Mouse (Mus musculus) neutrophil, adult 5-6 weeks (primary cell): ENCODE data around the gene Raet1d. TPM values are rescaled to one million over a fixed set of nuclear protein-coding genes. Genes with fewer than 3 reads are reported as not detected.
A peak's percentile ranks its signal among the peaks of the same experiment; 100 is the strongest.
"Not testable (repeated sequence)": the region's sequence is repeated elsewhere in the genome, so short reads cannot be mapped to it uniquely, and the experiment has no call there.

Experiments
- ATAC-seq: fragments of 151-379, 151-347 bp; 2 replicates; pipeline ENCODE4 v1.8.0; 2017; ENCODE audit warnings: mild to moderate bottlenecking, moderate TSS enrichment; ENCODE audit not compliant: insufficient number of reproducible peaks, poor library complexity, low FRiP score, severe bottlenecking; ENCODE audit errors: extremely low read depth
- total RNA-seq: library from RNA; stranded (forward); fragments of 200-1000 nt; gene quantifications from 2 replicates; pipeline ENCODE4 v1.2.3, GENCODE M21; 2017

Gene Raet1d
- 0.61 and 1.2 TPM in 2 replicates for total RNA-seq

GRCm38 (mm10) chr10:22360252-22360651, at the start of gene Raet1d:
Gene Raet1d, plus strand, starts transcription at chr10:22360552.
- ATAC-seq, result not testable (repeated sequence)

- no peak for ATAC-seq
Observed at GRCm38 (mm10) chr10:22322858-22323257, 37.5 kb upstream of the Raet1d start.

GRCm38 (mm10) chr10:22345721-22346120, 14.6 kb upstream of the Raet1d start:
- ATAC-seq, result peak; percentile 48; the same call in 1 of the 2 replicates

- peak; percentile 76 for ATAC-seq
Observed at GRCm38 (mm10) chr10:22353548-22354195, 6.7 kb upstream of the Raet1d start.

- ATAC-seq, result peak; percentile 74
Observed at GRCm38 (mm10) chr10:22354196-22354574, 6.2 kb upstream of the Raet1d start.

- peak; percentile 63 for ATAC-seq
Observed at GRCm38 (mm10) chr10:22357373-22357772, 3.0 kb upstream of the Raet1d start.

- not testable (repeated sequence) for ATAC-seq
Observed at GRCm38 (mm10) chr10:22360957-22361356, 605 bp downstream of the Raet1d start.

- not testable (repeated sequence) for ATAC-seq
Observed at GRCm38 (mm10) chr10:22361415-22362352, 1.3 kb downstream of the Raet1d start.

GRCm38 (mm10) chr10:22362466-22362865, 2.1 kb downstream of the Raet1d start:
- ATAC-seq, result not testable (repeated sequence)

- ATAC-seq, result not testable (repeated sequence)
Observed at GRCm38 (mm10) chr10:22364915-22365314, 4.6 kb downstream of the Raet1d start.

GRCm38 (mm10) chr10:22381226-22381625, 20.9 kb downstream of the Raet1d start:
- ATAC-seq, result not testable (repeated sequence)

- ATAC-seq, result not testable (repeated sequence)
Observed at GRCm38 (mm10) chr10:22390146-22390545, 29.8 kb downstream of the Raet1d start.

GRCm38 (mm10) chr10:22391616-22392015, 31.3 kb downstream of the Raet1d start:
- ATAC-seq, result not testable (repeated sequence)

- not testable (repeated sequence) for ATAC-seq
Observed at GRCm38 (mm10) chr10:22393028-22393824, 32.9 kb downstream of the Raet1d start.

- ATAC-seq, result not testable (repeated sequence)
Observed at GRCm38 (mm10) chr10:22396680-22397079, 36.3 kb downstream of the Raet1d start.

- ATAC-seq, result peak; percentile 80
Observed at GRCm38 (mm10) chr10:22402225-22402917, 42.0 kb downstream of the Raet1d start.

GRCm38 (mm10) chr10:22413702-22414494, 53.5 kb downstream of the Raet1d start:
- 0 out of 2 replicates have a peak, but pooled peaks have one; percentile 23 for ATAC-seq
